Mouse (Mus musculus): ENCODE data around the gene Rab3il1. TPM values are rescaled to one million over a fixed set of nuclear protein-coding genes. Genes with fewer than 3 reads are reported as not detected.

The Rab3il1 gene
- polyA plus RNA-seq, 1 experiment from 2014 or later = 196 TPM

GRCm38 (mm10) chr19:10015442-10015841 is 14.0 kb downstream of the Rab3il1 start:
- DNase-seq (no peak), ATAC-seq (ENCODE audit: low read depth) (no peak)
- WGBS (ENCODE audit: insufficient replicate concordance) = 19% methylated on average over 4 of the region's 4 CpGs
- peaks cover 89% of the 10 kb centered on the region for H3K4me1 ChIP-seq (replicated peaks)
- H3K36me3 ChIP-seq = peaks cover 28% of the 10 kb centered on the region
- H3K9ac ChIP-seq = peak overlapping the region; percentile 95
- H3K4me2 ChIP-seq = peak overlapping the region; percentile 98
- no peaks in the 10 kb centered on the region for H3K9me3 ChIP-seq (replicated peaks)
- H3K27me3 ChIP-seq = no peaks in the 10 kb centered on the region
- H3K4me3 ChIP-seq (replicated peaks) = peak overlapping the region; percentile 82
- H3K27ac ChIP-seq = peak overlapping the region; percentile 99

- Histone ChIP-seq H3K4me3 (replicated peaks) (peak overlapping the region; percentile 82), H3K4me2 (peak overlapping the region; percentile 98), H3K4me1 (replicated peaks) (peaks cover 90% of the 10 kb centered on the region), H3K27ac (peak overlapping the region; percentile 99), H3K9me3 (replicated peaks) (no peaks in the 10 kb centered on the region), H3K9ac (peak overlapping the region; percentile 95), H3K36me3 (peaks cover 35% of the 10 kb centered on the region), H3K27me3 (no peaks in the 10 kb centered on the region)
- ATAC-seq (ENCODE audit: low read depth) (peak; percentile 44), DNase-seq (peak; percentile 61)
- 31% methylated on average over 4 of the region's 4 CpGs for WGBS (ENCODE audit: insufficient replicate concordance)
Observed at GRCm38 (mm10) chr19:10016151-10016550, 14.7 kb downstream of the Rab3il1 start.

- peaks cover 52% of the 10 kb centered on the region for H3K36me3 ChIP-seq
- 4% methylated on average over 44 of the region's 44 CpGs for WGBS (ENCODE audit: insufficient replicate concordance)
Observed at GRCm38 (mm10) chr19:10017637-10018526, 16.4 kb downstream of the Rab3il1 start.

GRCm38 (mm10) chr19:10018527-10018818 is 17.0 kb downstream of the Rab3il1 start:
- peak overlapping the region; percentile 99 for H3K27ac ChIP-seq
- peak overlapping the region; percentile 95 for H3K9ac ChIP-seq
- H3K9me3 ChIP-seq (replicated peaks) = no peaks in the 10 kb centered on the region
- no peaks in the 10 kb centered on the region for H3K27me3 ChIP-seq
- peaks cover 58% of the 10 kb centered on the region for H3K36me3 ChIP-seq
- DNase-seq = no peak
- ATAC-seq (ENCODE audit: low read depth) = no peak
- 6% methylated on average over 3 of the region's 3 CpGs for WGBS (ENCODE audit: insufficient replicate concordance)
- H3K4me3 ChIP-seq (replicated peaks) = peak overlapping the region; percentile 82
- H3K4me2 ChIP-seq = peak overlapping the region; percentile 98
- peaks cover 91% of the 10 kb centered on the region for H3K4me1 ChIP-seq (replicated peaks)

More at GRCm38 (mm10) chr19:10017637-10018526, 16.4 kb downstream of the Rab3il1 start:
- Histone ChIP-seq H3K9ac (peak overlapping the region; percentile 95), H3K4me3 (replicated peaks) (peak overlapping the region; percentile 82), H3K9me3 (replicated peaks) (no peaks in the 10 kb centered on the region), H3K27ac (peak overlapping the region; percentile 99), H3K4me2 (peak overlapping the region; percentile 98), H3K4me1 (replicated peaks) (peaks cover 91% of the 10 kb centered on the region), H3K27me3 (no peaks in the 10 kb centered on the region)
- DNase-seq (peak; percentile 96), ATAC-seq (ENCODE audit: low read depth) (peak; percentile 80)

DNA sequence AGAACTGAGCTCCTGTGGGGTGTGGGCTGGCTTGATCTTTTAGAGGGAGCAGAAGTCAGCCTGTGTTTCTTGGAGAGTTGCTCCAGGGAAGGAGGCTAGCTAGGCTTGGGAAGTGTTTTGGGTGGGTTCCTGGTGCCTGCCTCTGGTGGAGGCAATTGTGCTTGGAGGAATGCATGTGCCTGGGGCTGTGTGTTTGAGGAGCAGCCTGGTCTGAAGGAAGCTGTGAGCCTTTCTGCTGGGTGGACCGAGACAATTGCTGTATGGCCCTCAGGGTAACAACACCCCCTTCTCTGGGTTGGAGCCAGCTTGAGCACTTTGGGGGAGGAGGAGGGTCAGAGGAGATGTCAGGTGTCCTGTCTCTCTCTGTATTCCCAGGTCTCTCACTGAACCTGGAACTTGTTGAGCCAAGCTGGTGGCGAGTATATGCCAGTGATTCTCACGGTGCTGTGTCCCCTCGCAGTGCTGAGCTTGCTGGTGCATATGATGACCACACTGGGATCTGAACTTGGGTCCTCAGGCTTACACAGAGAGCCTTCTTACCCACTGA is 17.8 kb downstream of the Rab3il1 start:
- Histone ChIP-seq H3K9me3 (replicated peaks) (no peaks in the 10 kb centered on the region), H3K27me3 (no peaks in the 10 kb centered on the region), H3K27ac (peak overlapping the region; percentile 65), H3K9ac (peak overlapping the region; percentile 95), H3K4me2 (peak overlapping the region; percentile 98), H3K36me3 (peaks cover 66% of the 10 kb centered on the region), H3K4me1 (replicated peaks) (peaks cover 91% of the 10 kb centered on the region), H3K4me3 (replicated peaks) (peak overlapping the region; percentile 82)
- no peak for ATAC-seq (ENCODE audit: low read depth)
- DNase-seq = no peak
- WGBS (ENCODE audit: insufficient replicate concordance) = 72% methylated on average over 4 of the region's 4 CpGs

GRCm38 (mm10) chr19:10021981-10022380 is 20.5 kb downstream of the Rab3il1 start:
- Histone ChIP-seq H3K4me1 (replicated peaks) (peaks cover 93% of the 10 kb centered on the region), H3K4me2 (peak overlapping the region; percentile 25), H3K4me3 (replicated peaks) (no peak overlapping the region), H3K27ac (peak overlapping the region; percentile 58), H3K9ac (peak overlapping the region; percentile 3; the same call in 1 of the 2 replicates), H3K9me3 (replicated peaks) (no peaks in the 10 kb centered on the region), H3K27me3 (no peaks in the 10 kb centered on the region), H3K36me3 (peaks cover 87% of the 10 kb centered on the region)
- no peak for DNase-seq
- no peak for ATAC-seq (ENCODE audit: low read depth)
- WGBS (ENCODE audit: insufficient replicate concordance) = 68% methylated on average over 2 of the region's 2 CpGs

GRCm38 (mm10) chr19:10022414-10023303 is 21.2 kb downstream of the Rab3il1 start:
- H3K36me3 ChIP-seq = peaks cover 94% of the 10 kb centered on the region
- no peaks in the 10 kb centered on the region for H3K9me3 ChIP-seq (replicated peaks)
- no peak for DNase-seq
- 75% methylated on average over 5 of the region's 5 CpGs for WGBS (ENCODE audit: insufficient replicate concordance)
- H3K9ac ChIP-seq = peak overlapping the region; percentile 41; the same call in 1 of the 2 replicates
- H3K27me3 ChIP-seq = no peaks in the 10 kb centered on the region
- H3K27ac ChIP-seq = peak overlapping the region; percentile 58
- H3K4me1 ChIP-seq (replicated peaks) = peaks cover 86% of the 10 kb centered on the region
- no peak for ATAC-seq (ENCODE audit: low read depth)
- peak overlapping the region; percentile 25 for H3K4me2 ChIP-seq
- H3K4me3 ChIP-seq (replicated peaks) = 0 out of 2 replicates have a peak overlapping the region, but pooled peaks have one; percentile 3

DNA sequence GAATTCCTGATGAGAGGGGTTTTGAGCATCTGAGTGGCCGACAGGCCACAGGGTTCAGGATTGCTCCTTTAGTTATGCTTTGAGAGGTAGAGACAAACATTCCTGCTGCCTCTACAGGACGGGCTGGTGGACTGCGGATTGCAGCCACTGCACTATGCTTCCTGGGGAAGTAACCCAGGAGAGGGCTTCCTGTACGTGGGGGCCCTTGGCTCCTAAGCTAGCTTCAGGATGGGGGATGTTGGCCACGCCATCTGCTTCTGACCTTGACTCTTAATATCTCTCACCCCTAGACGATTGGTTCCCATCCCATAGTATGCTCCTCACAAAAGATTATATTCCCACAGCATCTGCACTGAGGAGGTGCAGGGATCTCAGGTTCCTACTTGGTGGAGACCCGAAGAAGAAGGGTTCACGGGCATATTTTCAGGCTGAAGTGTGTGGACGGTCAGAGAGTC is 21.9 kb downstream of the Rab3il1 start:
- Histone ChIP-seq H3K4me2 (peak overlapping the region; percentile 25), H3K27me3 (no peaks in the 10 kb centered on the region), H3K4me3 (replicated peaks) (0 out of 2 replicates have a peak overlapping the region, but pooled peaks have one; percentile 3), H3K9ac (peak overlapping the region; percentile 41; the same call in 1 of the 2 replicates), H3K9me3 (replicated peaks) (no peaks in the 10 kb centered on the region), H3K27ac (peak overlapping the region; percentile 58), H3K4me1 (replicated peaks) (peaks cover 83% of the 10 kb centered on the region), H3K36me3 (peaks cover 98% of the 10 kb centered on the region)
- WGBS (ENCODE audit: insufficient replicate concordance) = 45% methylated on average over 9 of the region's 9 CpGs
- ATAC-seq (ENCODE audit: low read depth) = no peak
- DNase-seq = no peak

DNA sequence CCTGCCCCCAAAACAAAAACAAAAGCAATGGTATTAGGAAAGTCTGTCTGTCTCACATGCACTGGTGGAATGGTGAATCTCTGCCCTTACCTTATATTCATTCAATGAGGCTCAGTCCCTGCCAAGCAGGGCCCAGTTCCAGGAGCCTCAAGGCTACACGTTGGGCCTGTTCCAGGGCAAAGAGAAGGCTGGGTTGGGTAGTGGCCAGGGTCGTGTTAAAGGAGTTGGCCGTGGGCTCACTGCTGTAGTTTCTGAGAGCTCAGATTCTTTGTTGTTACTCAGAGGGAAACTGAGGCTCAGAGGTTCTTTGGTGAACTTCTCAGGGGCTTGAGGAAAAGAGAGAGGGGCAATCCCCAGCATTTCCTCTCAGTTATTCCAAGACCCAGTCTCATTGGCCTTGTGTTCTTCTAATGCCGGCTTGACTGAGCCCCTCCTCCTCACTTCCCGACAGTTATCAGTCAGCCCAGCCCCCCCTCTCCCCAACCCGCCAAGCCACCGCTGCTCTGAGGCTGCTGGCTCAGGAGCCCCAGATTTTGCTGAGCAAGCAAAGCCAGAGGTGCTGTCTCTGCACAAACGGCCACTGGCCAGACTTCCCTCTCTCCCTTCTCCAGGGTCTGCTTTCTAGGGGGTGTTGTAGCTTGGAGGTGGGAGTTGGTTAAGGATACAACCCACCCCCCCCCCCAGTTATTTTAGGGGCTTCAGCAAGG is 23.9 kb downstream of the Rab3il1 start:
- 17% methylated on average over 8 of the region's 8 CpGs for WGBS (ENCODE audit: insufficient replicate concordance)
- H3K36me3 ChIP-seq = peaks cover 100% of the 10 kb centered on the region
- peak; percentile 19 for ATAC-seq (ENCODE audit: low read depth)
- peaks cover 65% of the 10 kb centered on the region for H3K4me1 ChIP-seq (replicated peaks)
- H3K27ac ChIP-seq = peak overlapping the region; percentile 66
- H3K27me3 ChIP-seq = no peaks in the 10 kb centered on the region
- 0 out of 2 replicates have a peak overlapping the region, but pooled peaks have one; percentile 0 for H3K4me3 ChIP-seq (replicated peaks)
- no peak for DNase-seq
- no peak overlapping the region for H3K9ac ChIP-seq
- H3K9me3 ChIP-seq (replicated peaks) = no peaks in the 10 kb centered on the region
- peak overlapping the region; percentile 15 for H3K4me2 ChIP-seq

DNA sequence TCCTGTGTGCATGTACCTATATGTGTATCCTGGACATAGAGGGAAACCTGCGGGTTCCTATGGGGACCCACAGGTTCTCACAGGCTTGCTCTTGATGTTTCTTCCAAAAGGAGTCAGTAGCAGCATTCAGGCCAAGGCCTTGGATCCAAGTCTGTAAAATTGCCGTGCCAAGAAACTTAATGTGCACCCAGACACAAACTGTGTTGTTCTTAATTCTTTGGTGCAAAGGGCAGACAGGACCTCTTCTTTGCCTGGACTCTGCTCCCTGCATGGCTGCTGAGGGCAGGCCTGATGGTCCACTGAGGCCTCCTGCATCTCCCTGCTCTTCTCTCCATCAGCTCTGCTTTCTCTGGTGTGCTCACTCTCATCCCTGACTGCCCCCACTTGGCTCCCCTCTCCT is 28.3 kb downstream of the Rab3il1 start:
- Histone ChIP-seq H3K4me3 (replicated peaks) (no peak overlapping the region), H3K9me3 (replicated peaks) (no peaks in the 10 kb centered on the region), H3K4me1 (replicated peaks) (peaks cover 42% of the 10 kb centered on the region), H3K9ac (no peak overlapping the region), H3K27me3 (no peaks in the 10 kb centered on the region), H3K4me2 (no peak overlapping the region), H3K27ac (no peak overlapping the region), H3K36me3 (peaks cover 100% of the 10 kb centered on the region)
- 95% methylated on average over 2 of the region's 2 CpGs for WGBS (ENCODE audit: insufficient replicate concordance)
- ATAC-seq (ENCODE audit: low read depth) (no peak), DNase-seq (no peak)
